Mouse (Mus musculus): Measurements from ENCODE around the gene Lrp6. TPM values are rescaled to one million over a fixed set of nuclear protein-coding genes. Genes with fewer than 3 reads are reported as not detected.

Gene Lrp6
- total RNA-seq, 2 experiments from 2014 or later = 17.2 to 36.1 TPM

- ATAC-seq (replicated peaks; ENCODE audit: poor library complexity, severe bottlenecking) = no peak
Measured at GRCm38 (mm10) chr6:134502335-134502734, 64.4 kb downstream of the Lrp6 start.

GRCm38 (mm10) chr6:134500381-134501162 is 66.2 kb downstream of the Lrp6 start:
- no peak for ATAC-seq (replicated peaks; ENCODE audit: poor library complexity, severe bottlenecking)

GRCm38 (mm10) chr6:134499089-134499488 is 67.7 kb downstream of the Lrp6 start:
- ATAC-seq (replicated peaks; ENCODE audit: poor library complexity, severe bottlenecking) = no peak

- no peak for ATAC-seq (replicated peaks; ENCODE audit: poor library complexity, severe bottlenecking)
Measured at GRCm38 (mm10) chr6:134498518-134498917, 68.2 kb downstream of the Lrp6 start.

GRCm38 (mm10) chr6:134494828-134495698 is 71.7 kb downstream of the Lrp6 start:
- no peak for ATAC-seq (replicated peaks; ENCODE audit: poor library complexity, severe bottlenecking)

- no peak for ATAC-seq (replicated peaks; ENCODE audit: poor library complexity, severe bottlenecking)
Measured at GRCm38 (mm10) chr6:134489637-134490036, 77.1 kb downstream of the Lrp6 start.

- ATAC-seq (replicated peaks; ENCODE audit: poor library complexity, severe bottlenecking) = no peak
Measured at GRCm38 (mm10) chr6:134489130-134489529, 77.6 kb downstream of the Lrp6 start.

GRCm38 (mm10) chr6:134486318-134486717 is 80.4 kb downstream of the Lrp6 start:
- ATAC-seq (replicated peaks; ENCODE audit: poor library complexity, severe bottlenecking) = no peak

GRCm38 (mm10) chr6:134479481-134479880 is 87.3 kb downstream of the Lrp6 start:
- no peak for ATAC-seq (replicated peaks; ENCODE audit: poor library complexity, severe bottlenecking)

- ATAC-seq (replicated peaks; ENCODE audit: poor library complexity, severe bottlenecking) = no peak
Measured at GRCm38 (mm10) chr6:134473143-134473561, 93.6 kb downstream of the Lrp6 start.

- no peak; the same call in 1 of the 2 replicates for ATAC-seq (replicated peaks; ENCODE audit: poor library complexity, severe bottlenecking)
Measured at GRCm38 (mm10) chr6:134470857-134471256, 95.9 kb downstream of the Lrp6 start.

GRCm38 (mm10) chr6:134469297-134469696 is 97.5 kb downstream of the Lrp6 start:
- ATAC-seq (replicated peaks; ENCODE audit: poor library complexity, severe bottlenecking) = no peak

- ATAC-seq (replicated peaks; ENCODE audit: poor library complexity, severe bottlenecking) = no peak
Measured at GRCm38 (mm10) chr6:134466671-134467229, 100.0 kb downstream of the Lrp6 start.

- ATAC-seq (replicated peaks; ENCODE audit: poor library complexity, severe bottlenecking) = peak; percentile 48
Measured at GRCm38 (mm10) chr6:134461175-134461574, 105.6 kb downstream of the Lrp6 start.

- no peak for ATAC-seq (replicated peaks; ENCODE audit: poor library complexity, severe bottlenecking)
Measured at GRCm38 (mm10) chr6:134458376-134458775, 108.4 kb downstream of the Lrp6 start.

GRCm38 (mm10) chr6:134454093-134454492 is 112.7 kb downstream of the Lrp6 start:
- ATAC-seq (replicated peaks; ENCODE audit: poor library complexity, severe bottlenecking) = no peak; the same call in 1 of the 2 replicates

- no peak for ATAC-seq (replicated peaks; ENCODE audit: poor library complexity, severe bottlenecking)
Measured at GRCm38 (mm10) chr6:134450661-134451119, 116.1 kb downstream of the Lrp6 start.

- ATAC-seq (replicated peaks; ENCODE audit: poor library complexity, severe bottlenecking) = no peak
Measured at GRCm38 (mm10) chr6:134449958-134450357, 116.8 kb downstream of the Lrp6 start.

GRCm38 (mm10) chr6:134448451-134448850 is 118.3 kb downstream of the Lrp6 start:
- ATAC-seq (replicated peaks; ENCODE audit: poor library complexity, severe bottlenecking) = no peak

GRCm38 (mm10) chr6:134443925-134444324 is 122.8 kb downstream of the Lrp6 start:
- no peak for ATAC-seq (replicated peaks; ENCODE audit: poor library complexity, severe bottlenecking)

Measured in granulocyte monocyte progenitor cell, adult 5-6 weeks (primary cell).